Mouse (Mus musculus) midbrain, embryonic 14.5 days (tissue): Measurements from ENCODE around the gene Fkrp. TPM values are rescaled to one million over a fixed set of nuclear protein-coding genes. Genes with fewer than 3 reads are reported as not detected.

ENCODE experiments used
- ATAC-seq: fragments of 200-750 bp; cut with Nextera tagmentation; 2 replicates; pipeline ENCODE4 v1.8.0; 2017; ENCODE audit warnings: moderate number of reproducible peaks, moderate library complexity; ENCODE audit not compliant: low FRiP score, low TSS enrichment
- DNase-seq: peaks from one replicate; pipeline ENCODE4 v3.0.0-alpha.2; 2015
- H3K27ac ChIP-seq: fragments of 300-500 bp; sonication (generic); replicated peaks from 2 replicates; pipeline ENCODE4 v1.5.1; 2014; ENCODE audit warnings: mild to moderate bottlenecking, low read depth, low read length, moderate library complexity
- H3K27me3 ChIP-seq: fragments of 300-500 bp; sonication (generic); 2 replicates; pipeline ENCODE4 v1.6.1; 2014; ENCODE audit warnings: low read length, control low read depth, mixed read lengths; ENCODE audit not compliant: control insufficient read depth, insufficient read depth
- H3K36me3 ChIP-seq: fragments of 300-500 bp; sonication (generic); 2 replicates; pipeline ENCODE4 v1.6.1; 2014; ENCODE audit warnings: low read length, control low read depth; ENCODE audit not compliant: control insufficient read depth, insufficient read depth
- H3K4me1 ChIP-seq: fragments of 300-500 bp; sonication (generic); 2 replicates; pipeline ENCODE4 v1.6.1; 2014; ENCODE audit warnings: mild to moderate bottlenecking, antibody characterized with exemption, low read length, control low read depth; ENCODE audit not compliant: control insufficient read depth, insufficient read depth
- H3K4me2 ChIP-seq: fragments of 300-500 bp; sonication (generic); 2 replicates; pipeline ENCODE4 v1.6.1; 2014; ENCODE audit warnings: mild to moderate bottlenecking, low read length, moderate library complexity
- H3K4me3 ChIP-seq: fragments of 300-500 bp; sonication (generic); replicated peaks from 2 replicates; pipeline ENCODE4 v1.5.1; 2014; ENCODE audit warnings: low read depth, low read length
- H3K9ac ChIP-seq: fragments of 300-500 bp; sonication (generic); replicated peaks from 2 replicates; pipeline ENCODE4 v1.6.1; 2014; ENCODE audit warnings: mild to moderate bottlenecking, low read length, moderate library complexity
- H3K9me3 ChIP-seq: fragments of 300-500 bp; sonication (generic); 2 replicates; pipeline ENCODE4 v1.6.1; 2016; ENCODE audit warnings: low read length, control low read depth, mixed read lengths; ENCODE audit not compliant: control insufficient read depth
- WGBS: fragments of 180-500 bp; shearing (Covaris S2); extraction: QIAGEN DNeasy Blood & Tissue Kit; methylation state at CpG from one replicate; pipeline ENCODE4 v1.1.7; 2014; 5-methylcytosine and 5-hydroxymethylcytosine counted together
- polyA plus RNA-seq: library from polyadenylated mRNA; unstranded; fragments of >200 nt; fragmentation: Nextera tagmentation; extraction: Ambion mirVana; gene quantifications from 2 replicates; pipeline ENCODE4 v1.2.1, GENCODE M21; 2014

The Fkrp gene
- polyA plus RNA-seq, 1 experiment from 2014 or later: 48.7 TPM

- WGBS: under 1% methylated on average over 60 of the region's 60 CpGs
- no peaks in the 10 kb centered on the region for H3K9me3 ChIP-seq
- peak overlapping the region; percentile 98 for H3K4me2 ChIP-seq
These were observed 34.5 kb downstream of the Fkrp start for GRCm38 (mm10) chr7:16781816-16782554.

GRCm38 (mm10) chr7:16781555-16781815 lies 35.0 kb downstream of the Fkrp start:
- peaks cover 32% of the 10 kb centered on the region for H3K4me1 ChIP-seq
- 0 out of 2 replicates have a peak, but pooled peaks cover 3% of the 10 kb centered on the region for H3K27me3 ChIP-seq
- peak overlapping the region; percentile 54 for H3K9ac ChIP-seq
- H3K4me2 ChIP-seq: peak overlapping the region; percentile 98
- H3K36me3 ChIP-seq: no peaks in the 10 kb centered on the region
- no peak for ATAC-seq
- DNase-seq: peak; percentile 46
- peak overlapping the region; percentile 48 for H3K4me3 ChIP-seq
- under 1% methylated on average over 10 of the region's 10 CpGs for WGBS
- no peaks in the 10 kb centered on the region for H3K9me3 ChIP-seq
- H3K27ac ChIP-seq: 0 out of 2 replicates have a peak overlapping the region, but pooled peaks have one; percentile 26

More at GRCm38 (mm10) chr7:16781816-16782554, 34.5 kb downstream of the Fkrp start:
- Histone ChIP-seq H3K9ac (peak overlapping the region; percentile 54), H3K27ac (no peak overlapping the region), H3K4me1 (peaks cover 32% of the 10 kb centered on the region), H3K4me3 (peak overlapping the region; percentile 48), H3K27me3 (0 out of 2 replicates have a peak, but pooled peaks cover 3% of the 10 kb centered on the region), H3K36me3 (no peaks in the 10 kb centered on the region)
- ATAC-seq: 0 out of 2 replicates have a peak, but pooled peaks have one; percentile 12
- peak; percentile 47 for DNase-seq

- Histone ChIP-seq H3K27me3 (0 out of 2 replicates have a peak, but pooled peaks cover 3% of the 10 kb centered on the region), H3K9ac (peak within 1 kb of the TSS; percentile 54), H3K36me3 (no peaks in the 10 kb centered on the region), H3K4me2 (peak within 1 kb of the TSS; percentile 98), H3K4me1 (peaks cover 32% of the 10 kb centered on the region), H3K9me3 (no peaks in the 10 kb centered on the region), H3K4me3 (peak within 1 kb of the TSS; percentile 48), H3K27ac (0 out of 2 replicates have a peak within 1 kb of the TSS, but pooled peaks have one; percentile 26)
- WGBS: 3% methylated on average over 34 of the region's 34 CpGs
- DNase-seq (peak; percentile 94), ATAC-seq (peak; percentile 84)
These were observed 35.5 kb downstream of the Fkrp start, which contains the start of gene Slc1a5 for GRCm38 (mm10) chr7:16780825-16781554. Slc1a5 (plus strand) TSS chr7:16781340.

- H3K27ac ChIP-seq: no peak overlapping the region
- 0 out of 2 replicates have a peak, but pooled peaks cover 3% of the 10 kb centered on the region for H3K27me3 ChIP-seq
- H3K4me2 ChIP-seq: no peak overlapping the region
- 73% methylated on average over 5 of the region's 5 CpGs for WGBS
- no peak overlapping the region for H3K4me3 ChIP-seq
- H3K9ac ChIP-seq: no peak overlapping the region
- no peak for ATAC-seq
- H3K4me1 ChIP-seq: peaks cover 32% of the 10 kb centered on the region
- no peak for DNase-seq
- H3K36me3 ChIP-seq: no peaks in the 10 kb centered on the region
- H3K9me3 ChIP-seq: no peaks in the 10 kb centered on the region
These were observed 36.5 kb downstream of the Fkrp start for GRCm38 (mm10) chr7:16780076-16780475.

GRCm38 (mm10) chr7:16775888-16776287 lies 40.6 kb downstream of the Fkrp start:
- ATAC-seq (no peak), DNase-seq (no peak)
- Histone ChIP-seq H3K27me3 (no peaks in the 10 kb centered on the region), H3K4me2 (no peak overlapping the region), H3K4me1 (peaks cover 5% of the 10 kb centered on the region; the same call in 1 of the 2 replicates), H3K4me3 (no peak overlapping the region), H3K9me3 (no peaks in the 10 kb centered on the region), H3K27ac (no peak overlapping the region), H3K36me3 (no peaks in the 10 kb centered on the region), H3K9ac (no peak overlapping the region)
- WGBS: 71% methylated on average over 5 of the region's 5 CpGs

- H3K27ac ChIP-seq: no peak overlapping the region
- H3K36me3 ChIP-seq: no peaks in the 10 kb centered on the region
- H3K4me3 ChIP-seq: no peak overlapping the region
- H3K4me1 ChIP-seq: no peaks in the 10 kb centered on the region
- DNase-seq (no peak), ATAC-seq (no peak)
- 21% methylated on average over 2 of the region's 2 CpGs for WGBS
- no peaks in the 10 kb centered on the region for H3K27me3 ChIP-seq
- no peaks in the 10 kb centered on the region for H3K9me3 ChIP-seq
- no peak overlapping the region for H3K9ac ChIP-seq
- H3K4me2 ChIP-seq: no peak overlapping the region
These were observed 50.1 kb downstream of the Fkrp start for GRCm38 (mm10) chr7:16766443-16766842.

GRCm38 (mm10) chr7:16763463-16764218 lies 52.9 kb downstream of the Fkrp start:
- ATAC-seq (no peak), DNase-seq (no peak)
- no peak overlapping the region for H3K27ac ChIP-seq
- no peaks in the 10 kb centered on the region for H3K27me3 ChIP-seq
- no peak overlapping the region for H3K4me2 ChIP-seq
- no peaks in the 10 kb centered on the region for H3K36me3 ChIP-seq
- no peaks in the 10 kb centered on the region for H3K4me1 ChIP-seq
- no peak overlapping the region for H3K9ac ChIP-seq
- no peak overlapping the region for H3K4me3 ChIP-seq
- 92% methylated on average over 7 of the region's 7 CpGs for WGBS
- H3K9me3 ChIP-seq: no peaks in the 10 kb centered on the region

GRCm38 (mm10) chr7:16761630-16762029 lies 54.9 kb downstream of the Fkrp start:
- Histone ChIP-seq H3K9me3 (no peaks in the 10 kb centered on the region), H3K4me3 (no peak overlapping the region), H3K27me3 (no peaks in the 10 kb centered on the region), H3K4me2 (no peak overlapping the region), H3K27ac (no peak overlapping the region), H3K36me3 (no peaks in the 10 kb centered on the region), H3K9ac (no peak overlapping the region), H3K4me1 (no peaks in the 10 kb centered on the region)
- 57% methylated on average over 5 of the region's 5 CpGs for WGBS
- ATAC-seq: no peak
- DNase-seq: no peak
